Mouse (Mus musculus): ENCODE results near the gene Zfp60. TPM values are rescaled to one million over a fixed set of nuclear protein-coding genes. Genes with fewer than 3 reads are reported as not detected.
A peak's percentile ranks its signal among the peaks of the same experiment; 100 is the strongest.
"Not testable (repeated sequence)": the region's sequence is repeated elsewhere in the genome, so short reads cannot be mapped to it uniquely, and the experiment has no call there.

The Zfp60 gene
- polyA plus RNA-seq, 1 experiment from 2014 or later: 4.8 TPM

DNA sequence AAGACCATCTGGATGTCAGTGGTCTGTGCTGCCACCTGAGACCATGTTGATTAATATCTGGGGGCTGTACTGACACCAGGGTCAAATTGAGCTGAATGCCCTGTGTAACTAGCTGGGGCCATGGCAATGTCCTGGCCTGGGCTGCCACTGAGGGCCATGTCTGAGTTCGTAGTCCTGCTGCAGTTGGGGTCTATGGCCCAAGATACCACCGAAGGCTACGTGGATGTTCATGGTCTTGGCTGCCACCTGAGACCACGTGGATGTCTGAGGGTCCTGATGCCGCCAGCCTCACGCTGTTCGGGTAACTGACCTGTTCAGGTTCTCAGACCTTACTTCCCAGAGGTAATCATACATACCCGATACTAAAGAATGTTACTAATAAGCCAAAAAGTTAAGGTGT lies 9.2 kb upstream of the Zfp60 start:
- ATAC-seq (ENCODE audit: insufficient read depth): no peak
- Histone ChIP-seq H3K9ac (no peak overlapping the region), H3K27me3 (no peaks in the 10 kb centered on the region), H3K9me3 (replicated peaks) (no peaks in the 10 kb centered on the region), H3K4me2 (no peak overlapping the region), H3K36me3 (replicated peaks) (no peaks in the 10 kb centered on the region), H3K27ac (replicated peaks) (no peak overlapping the region), H3K4me1 (replicated peaks) (no peaks in the 10 kb centered on the region), H3K4me3 (replicated peaks) (no peak overlapping the region)
- WGBS (ENCODE audit: insufficient replicate concordance): 78% methylated on average over 8 of the region's 8 CpGs

DNA sequence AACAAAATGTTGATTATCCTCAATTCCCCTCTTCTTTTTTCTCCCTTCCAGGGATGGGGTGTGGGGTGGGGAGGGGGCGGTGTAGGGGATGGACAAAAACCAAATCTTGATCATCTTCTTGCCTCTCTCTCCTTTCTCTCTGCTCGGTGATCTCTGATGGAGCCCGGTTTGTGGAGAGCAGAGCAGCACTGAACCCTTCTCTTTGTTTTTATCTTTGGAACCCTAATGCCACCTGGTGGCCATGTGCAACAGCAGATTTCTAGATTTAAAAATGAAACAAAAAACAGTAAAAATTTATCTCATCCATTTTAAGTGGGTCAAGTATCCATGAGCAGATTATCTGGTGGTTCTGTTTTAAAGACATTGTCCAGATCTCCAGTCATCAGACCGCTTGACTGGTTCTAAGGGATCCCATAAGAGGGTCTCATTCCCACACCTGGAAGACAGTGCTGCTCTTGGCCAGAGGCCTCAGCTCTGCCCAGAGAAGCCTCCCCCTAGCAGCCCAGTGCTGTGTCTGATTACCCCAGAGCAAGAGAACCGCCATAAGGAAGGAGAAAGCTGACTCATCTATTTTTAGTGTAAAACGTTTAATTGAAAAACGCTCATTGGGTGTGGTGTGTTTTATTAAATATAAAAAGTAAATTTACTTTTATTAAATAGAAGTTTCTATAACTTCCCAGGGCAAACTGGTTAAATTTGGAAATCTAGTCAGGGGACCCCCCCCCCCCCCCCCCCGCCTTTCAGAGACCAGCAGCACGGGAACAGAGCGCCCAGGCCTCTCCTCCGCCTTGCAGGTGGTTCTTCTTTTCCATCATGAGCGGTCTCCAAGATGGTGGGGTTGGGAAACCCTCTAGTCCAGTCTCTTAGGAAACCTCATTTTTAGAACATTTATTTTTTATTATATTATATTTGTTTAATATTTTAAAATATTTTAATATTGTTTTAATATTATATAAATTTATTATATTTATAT lies 5.3 kb upstream of the Zfp60 start:
- no peak overlapping the region for H3K4me3 ChIP-seq (replicated peaks)
- H3K27ac ChIP-seq (replicated peaks): no peak overlapping the region
- no peak overlapping the region for H3K4me2 ChIP-seq
- whole genome bisulfite sequencing (ENCODE audit: insufficient replicate concordance): 31% methylated on average over 12 of the region's 12 CpGs
- no peak for ATAC-seq (ENCODE audit: insufficient read depth)
- H3K36me3 ChIP-seq (replicated peaks): no peaks in the 10 kb centered on the region
- H3K27me3 ChIP-seq: no peaks in the 10 kb centered on the region
- no peaks in the 10 kb centered on the region for H3K9me3 ChIP-seq (replicated peaks)
- no peak overlapping the region for H3K9ac ChIP-seq
- H3K4me1 ChIP-seq (replicated peaks): peaks cover 2% of the 10 kb centered on the region

DNA sequence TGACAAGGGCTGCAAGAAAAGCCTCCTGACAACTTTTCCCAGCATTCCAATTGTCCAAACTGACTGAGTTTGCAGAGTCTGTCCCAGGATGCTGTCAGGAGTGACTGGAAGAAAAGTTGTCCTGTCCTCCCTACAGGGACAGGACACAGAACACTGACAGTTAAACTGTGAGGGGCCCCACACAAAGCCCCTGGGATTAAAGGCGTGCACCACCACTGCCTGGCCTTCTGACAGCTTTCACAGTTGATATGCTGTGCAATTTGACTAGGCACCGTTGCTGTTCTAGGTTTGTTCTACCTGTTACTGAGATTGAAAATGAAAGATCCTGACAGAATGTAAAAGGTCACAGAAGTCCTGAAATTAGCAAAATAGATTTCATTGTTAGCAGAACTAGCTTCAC lies 3.7 kb upstream of the Zfp60 start:
- no peak overlapping the region for H3K27ac ChIP-seq (replicated peaks)
- H3K4me2 ChIP-seq: no peak overlapping the region
- H3K9ac ChIP-seq: no peak overlapping the region
- WGBS (ENCODE audit: insufficient replicate concordance): 65% methylated on average over 2 of the region's 2 CpGs
- H3K36me3 ChIP-seq (replicated peaks): no peaks in the 10 kb centered on the region
- no peaks in the 10 kb centered on the region for H3K9me3 ChIP-seq (replicated peaks)
- ATAC-seq (ENCODE audit: insufficient read depth): no peak
- peaks cover 14% of the 10 kb centered on the region for H3K4me1 ChIP-seq (replicated peaks)
- no peaks in the 10 kb centered on the region for H3K27me3 ChIP-seq
- no peak overlapping the region for H3K4me3 ChIP-seq (replicated peaks)

DNA sequence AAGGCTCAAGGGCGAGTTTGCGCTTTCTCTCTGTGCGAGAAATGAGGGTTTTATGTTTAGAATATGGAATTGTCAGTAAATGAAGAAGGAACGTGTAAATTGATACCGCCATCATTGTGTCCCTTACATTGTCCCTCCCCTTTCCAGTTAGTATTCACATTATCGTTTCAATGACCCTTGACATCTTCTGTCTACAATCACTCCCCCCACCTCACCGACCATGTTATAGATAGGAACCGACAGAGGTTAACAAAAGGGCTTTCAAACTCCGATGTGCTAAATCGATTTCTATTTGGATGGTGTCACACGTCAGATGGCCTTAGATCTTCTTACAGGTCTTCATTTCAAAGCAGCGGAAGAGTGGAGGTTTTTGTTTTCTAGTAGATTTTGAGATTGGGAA lies 757 bp downstream of the Zfp60 start:
- Histone ChIP-seq H3K4me3 (replicated peaks) (peak overlapping the region; percentile 67), H3K9me3 (replicated peaks) (no peaks in the 10 kb centered on the region), H3K4me1 (replicated peaks) (peaks cover 21% of the 10 kb centered on the region), H3K9ac (peak overlapping the region; percentile 51), H3K4me2 (peak overlapping the region; percentile 88), H3K27ac (replicated peaks) (peak overlapping the region; percentile 81), H3K36me3 (replicated peaks) (no peaks in the 10 kb centered on the region), H3K27me3 (no peaks in the 10 kb centered on the region)
- ATAC-seq (ENCODE audit: insufficient read depth): no peak
- 19% methylated on average over 12 of the region's 12 CpGs for WGBS (ENCODE audit: insufficient replicate concordance)

DNA sequence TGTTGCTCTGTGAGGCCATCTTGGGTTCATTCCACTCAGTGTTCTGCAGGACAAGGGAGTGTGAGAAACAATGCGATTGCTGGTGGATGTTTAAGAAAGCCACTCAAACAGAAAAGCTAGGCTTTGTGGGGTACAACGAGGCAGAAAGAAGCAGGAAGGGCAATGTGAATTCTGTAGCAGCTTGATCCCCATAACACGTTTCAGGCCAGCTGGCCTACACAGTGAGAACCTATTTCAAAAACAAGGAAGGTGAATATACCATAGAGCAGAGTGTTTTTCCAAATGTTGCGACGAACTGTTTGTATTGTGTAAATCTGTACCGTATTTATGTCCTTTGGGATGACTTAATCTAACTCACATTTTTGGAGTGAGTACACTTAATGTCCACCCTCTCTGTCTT lies 1.3 kb downstream of the Zfp60 start:
- no peak for ATAC-seq (ENCODE audit: insufficient read depth)
- Histone ChIP-seq H3K27ac (replicated peaks) (no peak overlapping the region), H3K27me3 (no peaks in the 10 kb centered on the region), H3K4me3 (replicated peaks) (no peak overlapping the region), H3K9me3 (replicated peaks) (no peaks in the 10 kb centered on the region), H3K4me2 (peak overlapping the region; percentile 88), H3K9ac (no peak overlapping the region), H3K36me3 (replicated peaks) (no peaks in the 10 kb centered on the region), H3K4me1 (replicated peaks) (peaks cover 21% of the 10 kb centered on the region)
- 83% methylated on average over 6 of the region's 6 CpGs for WGBS (ENCODE audit: insufficient replicate concordance)

DNA sequence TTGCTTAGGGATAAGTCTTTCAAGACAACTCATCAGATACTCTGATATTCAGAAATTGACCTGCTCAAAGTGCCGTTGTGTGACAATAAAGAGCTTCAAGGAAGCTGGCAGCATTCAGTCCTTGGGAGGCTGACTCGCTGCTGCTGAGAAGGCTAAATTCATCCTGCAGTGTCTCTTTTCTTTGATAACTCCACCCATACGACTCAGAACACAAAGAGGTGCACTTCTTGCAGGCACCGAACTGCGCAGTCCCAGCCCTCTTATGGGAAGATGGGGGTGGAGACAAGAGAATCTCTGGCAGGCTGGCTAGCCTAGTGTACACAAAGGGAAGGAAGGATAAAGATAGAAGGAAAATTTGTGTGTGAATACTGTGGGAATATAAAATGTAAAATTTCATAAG lies 4.3 kb downstream of the Zfp60 start:
- Histone ChIP-seq H3K27me3 (no peaks in the 10 kb centered on the region), H3K27ac (replicated peaks) (no peak overlapping the region), H3K36me3 (replicated peaks) (peaks cover 16% of the 10 kb centered on the region), H3K4me2 (no peak overlapping the region), H3K9me3 (replicated peaks) (no peaks in the 10 kb centered on the region), H3K9ac (no peak overlapping the region), H3K4me1 (replicated peaks) (peaks cover 21% of the 10 kb centered on the region), H3K4me3 (replicated peaks) (no peak overlapping the region)
- ATAC-seq (ENCODE audit: insufficient read depth): no peak
- WGBS (ENCODE audit: insufficient replicate concordance): 71% methylated on average over 5 of the region's 5 CpGs

DNA sequence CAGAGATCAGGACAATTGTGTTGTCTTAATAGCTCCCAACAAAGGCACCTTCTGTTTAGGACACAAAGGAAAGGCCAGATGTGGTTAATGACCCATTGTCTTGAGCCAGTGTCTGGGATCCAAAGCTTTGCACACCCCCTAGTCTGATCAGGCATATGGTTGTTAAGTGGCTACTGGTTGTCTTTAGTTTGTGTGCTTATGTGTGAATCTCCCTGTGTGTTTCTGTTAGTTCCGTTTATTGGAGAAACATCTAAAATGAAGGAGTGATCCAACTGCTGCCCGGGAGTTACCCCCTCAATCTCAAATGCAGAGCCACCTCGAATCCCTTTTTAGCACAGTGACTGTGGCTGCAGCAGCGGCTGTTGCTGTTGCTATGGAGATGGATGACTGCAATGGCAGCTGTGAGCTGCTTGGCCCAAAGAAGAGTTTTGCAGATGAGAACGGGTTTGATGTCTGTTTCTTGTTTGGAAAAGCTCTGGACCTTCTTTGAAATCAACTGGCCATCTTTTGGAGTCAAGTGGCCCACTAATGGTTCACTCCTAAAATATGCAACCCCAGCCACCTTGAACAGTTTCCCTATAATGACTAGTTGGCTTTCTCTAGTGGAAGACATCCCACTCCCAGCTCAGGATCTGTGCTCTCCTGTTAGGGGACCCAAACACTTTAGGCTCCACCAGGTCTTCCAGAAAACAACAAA lies 25.3 kb downstream of the Zfp60 start:
- Histone ChIP-seq H3K4me2 (no peak overlapping the region), H3K9me3 (replicated peaks) (no peaks in the 10 kb centered on the region), H3K27ac (replicated peaks) (no peak overlapping the region), H3K9ac (no peak overlapping the region), H3K36me3 (replicated peaks) (no peaks in the 10 kb centered on the region; the same call in 1 of the 2 replicates), H3K27me3 (no peaks in the 10 kb centered on the region), H3K4me1 (replicated peaks) (no peaks in the 10 kb centered on the region), H3K4me3 (replicated peaks) (no peak overlapping the region)
- ATAC-seq (ENCODE audit: insufficient read depth): no peak
- 36% methylated on average over 5 of the region's 5 CpGs for WGBS (ENCODE audit: insufficient replicate concordance)

DNA sequence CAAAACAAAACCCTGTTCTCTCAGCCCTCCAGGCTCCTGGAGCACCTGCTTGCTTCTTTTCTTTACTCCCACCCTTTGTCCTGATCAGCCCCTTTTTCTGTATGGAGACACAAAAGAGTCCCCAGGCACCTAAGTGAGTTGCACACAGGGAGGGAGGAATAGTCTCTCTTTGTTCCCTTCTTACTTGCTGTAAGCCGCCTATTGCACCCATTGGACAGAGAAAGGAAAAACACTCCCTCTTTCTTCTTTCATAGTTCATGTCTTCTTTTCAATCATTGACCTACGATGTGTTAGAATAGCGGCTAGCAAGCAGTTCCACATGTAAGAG lies 25.8 kb downstream of the Zfp60 start:
- Histone ChIP-seq H3K9me3 (replicated peaks) (no peaks in the 10 kb centered on the region), H3K27me3 (no peaks in the 10 kb centered on the region), H3K36me3 (replicated peaks) (no peaks in the 10 kb centered on the region), H3K27ac (replicated peaks) (no peak overlapping the region), H3K4me1 (replicated peaks) (no peaks in the 10 kb centered on the region), H3K4me2 (no peak overlapping the region), H3K9ac (no peak overlapping the region), H3K4me3 (replicated peaks) (no peak overlapping the region)
- 60% methylated on average over 3 of the region's 3 CpGs for WGBS (ENCODE audit: insufficient replicate concordance)
- ATAC-seq (ENCODE audit: insufficient read depth): no peak

DNA sequence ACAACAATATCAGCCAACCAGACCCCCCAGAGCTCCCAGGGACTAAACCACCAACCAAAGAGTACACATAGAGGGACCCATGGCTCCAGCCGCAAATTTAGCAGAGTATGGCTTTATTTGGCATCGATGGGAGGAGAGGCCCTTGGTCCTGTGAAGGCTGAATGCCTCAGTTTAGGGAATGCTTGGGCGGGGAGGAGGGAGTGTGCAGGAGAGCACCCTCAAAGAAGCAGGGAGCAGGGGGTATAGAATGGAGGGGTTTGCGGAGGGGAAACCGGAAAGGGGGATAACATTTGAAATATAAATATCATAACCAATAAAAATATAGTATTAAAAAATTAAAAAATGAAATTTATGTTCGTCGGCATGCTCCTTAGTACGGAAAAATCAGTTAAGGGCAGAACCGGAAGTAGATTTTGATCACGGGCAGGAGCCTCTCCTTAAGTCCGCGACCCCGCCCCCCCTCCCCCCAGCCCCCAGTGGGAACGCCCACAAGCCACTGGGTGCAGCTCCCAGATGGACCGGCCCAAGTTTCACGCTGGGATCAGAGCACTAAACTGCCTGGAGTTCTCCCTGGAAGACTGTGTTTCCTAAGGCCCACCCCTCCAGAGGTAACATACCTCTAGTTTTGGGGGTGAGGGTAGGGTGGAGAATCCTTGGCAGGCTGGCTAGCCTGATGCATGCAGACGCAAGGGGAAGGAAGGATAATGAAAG lies 34.1 kb downstream of the Zfp60 start:
- Histone ChIP-seq H3K27ac (replicated peaks) (no peak overlapping the region), H3K4me3 (replicated peaks) (no peak overlapping the region), H3K36me3 (replicated peaks) (no peaks in the 10 kb centered on the region), H3K27me3 (0 out of 2 replicates have a peak, but pooled peaks cover 4% of the 10 kb centered on the region), H3K9ac (no peak overlapping the region), H3K4me2 (peak overlapping the region; percentile 37), H3K4me1 (replicated peaks) (no peaks in the 10 kb centered on the region), H3K9me3 (replicated peaks) (no peaks in the 10 kb centered on the region)
- no peak for ATAC-seq (ENCODE audit: insufficient read depth)
- 10% methylated on average over 17 of the region's 17 CpGs for WGBS (ENCODE audit: insufficient replicate concordance)

DNA sequence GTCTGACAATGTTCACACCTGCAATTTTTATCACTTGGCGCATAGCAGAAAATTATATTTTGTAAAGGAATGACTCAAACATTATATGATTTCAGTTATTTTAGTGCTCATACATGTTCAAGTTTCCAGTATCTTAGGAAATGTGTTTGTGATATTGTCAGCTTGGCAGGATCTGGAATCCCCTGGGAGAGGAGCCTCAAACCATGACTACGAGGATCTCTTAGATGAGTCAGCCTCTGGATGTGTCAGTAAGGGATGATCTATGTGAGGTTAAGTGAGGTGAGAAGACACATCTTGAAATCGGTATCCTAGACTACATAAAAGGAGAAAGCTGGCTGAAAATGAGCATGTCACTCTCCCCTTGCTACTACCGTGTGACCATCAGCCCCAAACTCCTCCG lies 58.1 kb downstream of the Zfp60 start:
- Histone ChIP-seq H3K9ac (no peak overlapping the region), H3K4me2 (no peak overlapping the region), H3K4me3 (replicated peaks) (no peak overlapping the region), H3K36me3 (replicated peaks) (no peaks in the 10 kb centered on the region), H3K27ac (replicated peaks) (no peak overlapping the region), H3K9me3 (replicated peaks) (no peaks in the 10 kb centered on the region), H3K4me1 (replicated peaks) (no peaks in the 10 kb centered on the region), H3K27me3 (no peaks in the 10 kb centered on the region)
- WGBS (ENCODE audit: insufficient replicate concordance): 62% methylated on average over 5 of the region's 5 CpGs
- no peak for ATAC-seq (ENCODE audit: insufficient read depth)

DNA sequence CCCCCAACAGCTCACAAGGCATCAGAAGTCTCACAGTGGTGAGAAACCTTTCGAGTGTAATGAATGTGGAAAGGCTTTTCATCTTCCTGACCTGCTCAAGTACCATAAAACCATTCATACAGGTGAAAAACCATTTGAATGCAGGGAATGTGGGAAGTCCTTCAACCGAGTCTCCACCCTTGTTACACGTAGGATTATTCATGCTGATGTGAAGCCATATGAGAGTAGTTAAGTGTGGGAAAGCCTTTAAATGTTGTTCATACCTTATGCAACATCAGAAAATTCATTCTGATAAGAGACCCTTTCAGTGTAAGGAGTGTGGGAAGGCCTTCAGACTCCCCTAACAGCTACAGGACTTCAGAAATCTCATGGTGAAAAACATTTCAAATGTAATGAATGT lies 62.7 kb downstream of the Zfp60 start:
- not testable (repeated sequence) for H3K27ac ChIP-seq (replicated peaks); H3K9me3 ChIP-seq (replicated peaks); H3K4me2 ChIP-seq; H3K9ac ChIP-seq; H3K36me3 ChIP-seq (replicated peaks); H3K27me3 ChIP-seq; ATAC-seq (ENCODE audit: insufficient read depth); H3K4me1 ChIP-seq (replicated peaks); H3K4me3 ChIP-seq (replicated peaks)
- 39% methylated on average over 3 of the region's 3 CpGs for WGBS (ENCODE audit: insufficient replicate concordance)

Measured in liver, embryonic 15.5 days (tissue).